Mouse (Mus musculus) cerebellum, adult 11-12 months (tissue): Measurements from ENCODE around the gene Slc44a3.
A peak's percentile ranks its signal among the peaks of the same experiment; 100 is the strongest.

ENCODE experiments used
- DNase-seq: peaks from one replicate; pipeline ENCODE4 v3.0.0; 2022

The Slc44a3 gene

DNA sequence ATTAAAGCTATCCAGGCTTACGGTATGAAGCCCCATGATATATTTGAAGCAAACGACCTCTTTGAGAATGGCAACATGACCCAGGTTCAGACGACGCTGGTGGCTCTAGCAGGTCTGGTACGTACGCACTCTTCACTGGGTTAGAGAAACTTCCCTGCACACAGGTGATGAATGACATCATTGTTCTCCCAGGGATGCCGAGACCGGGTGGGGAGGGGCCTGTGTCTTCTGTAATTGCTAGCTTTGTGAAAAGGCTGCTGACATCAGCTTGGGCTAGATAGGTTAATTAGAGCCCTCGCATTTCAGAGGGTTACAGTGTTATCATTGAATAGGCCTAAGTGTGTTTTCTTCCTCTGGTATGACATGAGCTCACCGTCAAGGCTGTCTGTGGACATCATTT lies 80.8 kb downstream of the Slc44a3 start:
- no peak for DNase-seq

DNA sequence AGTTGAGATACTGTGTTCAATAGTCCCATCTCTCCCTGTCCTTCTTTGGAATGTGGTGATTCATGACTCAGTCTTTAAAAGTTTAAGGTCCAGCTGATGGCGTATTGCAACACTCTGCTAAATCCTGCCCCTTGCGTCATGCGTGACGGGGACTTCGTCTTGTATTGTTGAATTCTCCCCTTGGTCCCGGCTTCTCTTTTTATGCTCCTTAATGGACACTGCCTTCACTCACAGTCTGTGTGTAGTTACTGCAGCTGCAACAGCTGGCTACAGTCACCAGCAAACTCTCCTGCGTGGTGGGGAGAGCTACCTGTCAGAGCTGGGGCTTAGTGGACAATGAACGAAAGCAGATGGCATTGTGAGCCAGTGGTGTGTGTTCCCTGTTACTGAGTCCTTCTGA lies 82.7 kb downstream of the Slc44a3 start:
- DNase-seq: no peak

DNA sequence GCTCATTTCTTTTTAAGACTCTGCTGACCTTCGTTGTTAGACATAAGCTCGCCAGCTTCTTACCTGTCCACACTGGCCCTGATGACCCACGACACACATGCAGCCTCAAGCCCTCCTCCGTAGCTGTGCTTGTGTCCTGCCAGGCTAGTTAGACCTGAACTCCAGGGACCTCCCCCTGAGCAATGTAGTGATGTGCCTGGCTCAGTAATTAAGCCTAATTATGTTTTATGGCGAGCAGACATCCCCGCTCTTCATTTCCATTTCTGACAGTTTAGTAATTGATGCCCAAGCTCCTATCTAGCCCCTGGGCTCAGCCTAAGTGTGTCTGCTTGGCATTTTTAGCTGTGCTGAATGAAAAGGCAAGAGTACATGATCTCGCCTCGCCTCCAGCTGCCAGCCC lies 83.6 kb downstream of the Slc44a3 start:
- no peak for DNase-seq

DNA sequence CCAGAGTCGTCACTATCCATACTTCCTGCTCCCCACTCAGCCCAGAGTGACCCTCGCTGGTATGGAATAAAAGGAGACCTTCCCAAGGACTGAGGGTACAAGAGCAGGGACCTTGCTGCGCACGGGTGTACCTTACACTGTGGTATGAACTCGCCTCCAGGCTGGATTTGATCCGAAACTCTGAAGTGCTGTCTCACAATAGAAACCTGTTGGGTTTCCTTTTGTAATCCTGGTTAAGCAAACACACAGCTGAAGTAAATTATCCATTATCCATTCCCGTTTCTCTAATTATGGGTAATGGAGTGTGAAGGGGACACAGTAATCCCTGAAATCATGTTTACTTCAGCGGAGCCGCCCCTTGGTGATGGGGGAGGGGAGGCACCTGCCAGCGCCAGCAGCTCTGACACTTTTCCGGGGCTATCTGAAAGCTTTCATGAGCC lies 84.2 kb downstream of the Slc44a3 start:
- DNase-seq: no peak

DNA sequence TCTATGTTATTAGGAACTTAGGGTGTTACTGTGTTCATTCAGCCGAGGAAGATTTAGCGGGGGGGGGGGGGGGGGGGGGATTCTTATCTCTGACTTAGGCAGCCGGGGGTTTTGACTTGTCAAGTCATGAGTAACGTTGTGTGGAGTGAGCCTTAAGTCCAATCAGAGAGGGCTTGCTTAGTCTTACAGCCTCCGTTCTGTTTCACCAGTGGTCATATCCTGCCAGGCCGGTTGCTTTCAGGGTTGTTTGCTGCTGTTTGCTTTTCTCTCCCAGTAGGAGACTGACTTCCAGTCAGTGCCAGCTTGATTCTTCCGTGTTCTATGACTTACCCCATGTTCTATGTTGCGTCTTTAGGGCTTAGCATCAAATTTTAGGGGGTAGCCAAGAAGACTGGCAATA lies 85.8 kb downstream of the Slc44a3 start:
- no peak for DNase-seq

DNA sequence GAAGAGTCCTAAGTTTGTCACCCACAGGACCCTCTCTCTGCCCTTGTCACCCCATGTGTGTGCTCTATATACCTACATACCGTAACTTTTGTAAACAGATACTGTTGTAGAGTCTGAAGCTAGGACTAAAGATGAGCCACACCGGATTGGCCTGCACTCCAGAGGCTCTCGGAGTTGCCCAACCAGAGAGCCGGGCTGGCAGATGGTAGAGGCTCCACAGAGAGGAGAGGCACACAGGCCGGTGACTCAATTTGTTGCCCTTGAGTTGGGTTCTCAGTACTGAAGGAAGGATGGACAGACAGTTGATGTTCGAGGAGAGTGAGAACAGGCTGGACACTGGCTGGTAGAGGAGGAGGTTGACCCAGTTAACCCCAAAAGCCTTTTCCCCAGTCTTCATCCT lies 87.8 kb downstream of the Slc44a3 start:
- DNase-seq: no peak

DNA sequence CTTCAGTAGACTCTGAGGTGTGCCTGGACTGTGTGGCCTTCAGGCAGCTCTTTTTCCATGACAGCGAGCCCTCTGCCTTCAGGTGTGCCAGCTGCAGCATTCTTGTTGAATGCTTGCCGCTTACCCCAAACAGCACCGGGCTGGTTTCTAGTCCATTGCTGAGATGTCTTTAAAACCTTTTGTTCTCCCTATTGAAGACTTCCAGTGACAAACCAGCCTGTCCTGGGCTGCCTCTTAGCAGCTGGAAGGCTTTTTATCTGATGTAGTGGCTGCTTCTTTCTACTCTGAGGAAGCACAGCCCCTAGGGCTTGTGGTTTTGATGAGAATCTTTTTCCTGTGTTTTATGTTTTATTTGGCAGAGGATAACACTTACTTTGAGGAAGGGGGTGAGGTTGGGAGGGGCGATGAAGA lies 88.3 kb downstream of the Slc44a3 start:
- no peak for DNase-seq

DNA sequence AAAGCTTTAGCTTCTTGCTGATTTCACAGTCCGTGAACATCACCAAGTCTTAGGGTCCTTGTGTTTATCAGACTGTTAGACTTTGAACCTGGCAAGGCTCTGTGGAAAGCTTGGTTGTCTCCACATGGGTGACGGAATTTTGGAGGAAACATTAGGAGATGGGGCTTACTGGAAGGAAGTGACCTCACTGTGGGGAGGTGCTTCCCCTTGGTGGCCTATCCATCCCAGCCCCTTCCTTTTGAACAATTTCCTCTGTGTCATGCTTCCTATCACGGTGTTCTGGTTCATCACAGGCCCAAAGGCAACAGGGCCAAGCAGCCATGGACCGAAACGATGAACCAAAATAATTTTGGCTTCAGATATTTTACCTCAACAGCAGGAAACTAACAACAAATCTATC lies 89.9 kb downstream of the Slc44a3 start:
- DNase-seq: no peak

DNA sequence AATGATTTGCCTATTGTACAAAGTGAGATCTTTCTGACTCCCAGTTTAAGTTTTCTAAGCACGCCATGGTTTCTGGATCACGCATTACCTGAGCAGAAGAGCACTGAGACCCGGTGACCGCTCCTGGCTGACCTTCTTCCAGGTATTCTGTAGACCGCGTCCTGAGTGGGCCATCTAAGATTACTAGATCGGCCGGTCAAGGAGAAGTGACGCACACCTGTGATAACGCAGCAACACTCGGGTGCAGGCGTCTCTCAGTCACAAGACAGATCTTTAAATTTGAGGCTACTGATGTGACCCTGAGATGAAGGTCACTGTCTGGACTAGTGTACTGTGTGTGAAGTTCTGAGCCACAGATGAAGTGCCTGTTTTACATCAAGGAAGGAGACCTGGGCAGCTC lies 90.7 kb downstream of the Slc44a3 start:
- no peak for DNase-seq

DNA sequence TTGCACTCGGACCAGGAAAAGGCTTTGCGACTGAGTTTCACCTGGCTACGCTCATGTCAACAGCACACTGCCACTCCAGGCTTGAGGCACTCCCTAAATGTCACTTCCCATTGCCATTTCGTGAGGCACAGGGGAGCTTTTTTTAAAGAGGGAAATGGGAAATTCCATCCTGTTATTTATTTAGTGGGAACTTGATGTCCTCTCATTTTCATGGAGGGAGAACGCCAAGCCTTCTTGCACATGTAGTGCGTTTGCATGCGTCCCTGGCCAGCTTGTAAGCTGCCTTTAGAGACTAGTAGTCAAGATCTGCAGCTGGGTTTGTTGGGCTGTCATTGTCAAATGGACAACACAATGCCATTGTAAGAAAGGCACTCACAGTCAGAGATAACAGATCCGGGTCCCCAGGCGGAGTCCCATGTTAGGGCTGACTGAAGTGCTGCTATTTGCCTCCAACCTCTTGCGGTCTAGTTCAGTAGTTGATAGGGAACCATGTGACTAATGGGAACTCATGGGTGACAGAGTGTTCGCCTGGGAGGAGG lies 92.5 kb downstream of the Slc44a3 start:
- DNase-seq: no peak

DNA sequence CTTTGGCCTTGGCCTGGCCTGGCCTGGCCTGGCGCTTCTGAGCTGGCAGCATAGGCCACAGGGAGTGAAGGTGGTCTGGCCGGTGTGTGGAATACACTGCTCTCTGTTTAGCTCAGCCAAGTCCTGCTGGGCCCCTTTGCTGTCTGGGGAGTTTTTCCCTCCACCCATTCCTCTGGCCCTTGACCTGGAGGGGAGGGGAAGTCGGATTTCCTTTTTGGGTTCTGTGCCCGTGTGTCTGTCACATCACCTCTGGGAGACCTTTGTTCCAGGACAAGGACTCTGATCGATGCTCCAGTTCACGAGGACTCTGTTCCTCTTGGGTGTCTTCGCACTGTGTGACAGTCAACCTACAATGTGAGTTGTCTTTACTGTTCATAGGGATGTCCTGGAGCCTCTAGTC lies 94.2 kb downstream of the Slc44a3 start:
- DNase-seq: no peak

DNA sequence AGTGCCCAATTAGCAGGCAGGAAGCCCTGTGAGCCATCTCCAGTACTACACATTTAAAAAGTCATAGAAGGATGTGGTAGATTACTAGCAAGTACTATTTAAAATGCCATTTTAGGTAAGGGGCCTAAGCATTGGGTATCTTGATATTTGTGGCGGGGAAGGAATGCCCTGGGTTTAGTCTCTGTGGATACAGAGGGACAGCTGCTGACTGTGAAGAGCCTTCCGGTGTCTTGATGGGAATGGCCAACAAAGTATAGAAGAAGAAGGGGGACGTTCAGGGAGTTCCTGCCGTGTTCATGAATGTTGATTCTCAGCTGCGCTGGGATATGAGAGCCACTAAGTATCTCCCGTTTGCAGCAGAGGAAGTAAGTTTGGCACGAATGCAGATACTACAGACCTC lies 95.1 kb downstream of the Slc44a3 start:
- no peak for DNase-seq

DNA sequence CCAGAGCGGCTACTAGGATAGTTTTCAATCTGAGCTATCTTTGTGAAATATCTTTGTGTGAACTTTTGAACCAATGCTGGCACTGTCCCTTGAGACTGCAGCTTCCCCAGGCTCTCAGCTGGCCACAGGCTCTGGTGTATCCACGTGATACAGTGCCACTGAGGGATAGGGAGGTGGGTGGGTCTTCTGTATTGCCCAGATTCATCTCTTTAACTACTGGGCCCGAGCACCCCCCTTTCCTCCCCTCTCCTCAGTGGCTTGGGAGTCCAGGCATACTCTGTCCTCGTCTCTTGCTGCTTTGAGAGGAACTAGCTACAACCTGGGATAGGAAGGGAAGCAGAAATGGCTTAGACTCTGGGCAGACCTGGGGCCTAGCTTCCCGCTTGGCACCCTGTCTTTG lies 96.9 kb downstream of the Slc44a3 start:
- no peak for DNase-seq

DNA sequence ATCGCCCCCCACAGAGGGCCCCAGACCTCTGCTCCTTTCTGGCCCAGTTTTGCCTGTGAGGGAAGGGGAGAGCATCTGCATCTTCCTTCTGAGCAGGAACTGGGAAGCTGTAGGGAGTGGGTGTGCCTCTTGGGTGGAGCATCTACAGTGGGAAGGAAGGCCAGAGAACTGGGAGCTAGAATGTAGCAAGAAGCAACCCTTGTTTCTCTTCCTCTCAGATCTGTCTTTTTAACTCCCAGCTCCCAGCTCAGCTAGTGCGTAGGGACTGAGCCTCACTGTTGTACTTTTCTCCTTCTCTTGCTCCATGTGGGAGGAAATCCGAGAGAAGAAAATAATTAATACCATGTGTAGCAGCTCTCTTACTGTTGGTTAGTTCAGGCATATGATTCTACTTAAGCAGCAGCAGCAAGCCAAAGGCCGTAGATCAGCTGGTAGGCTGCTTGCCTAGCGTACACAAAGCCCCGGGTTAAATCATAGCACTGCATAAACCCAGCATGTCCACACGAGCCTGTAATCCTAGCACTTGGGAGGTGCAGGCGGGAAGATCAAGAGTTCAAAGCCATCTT lies 98.2 kb downstream of the Slc44a3 start:
- DNase-seq: no peak

DNA sequence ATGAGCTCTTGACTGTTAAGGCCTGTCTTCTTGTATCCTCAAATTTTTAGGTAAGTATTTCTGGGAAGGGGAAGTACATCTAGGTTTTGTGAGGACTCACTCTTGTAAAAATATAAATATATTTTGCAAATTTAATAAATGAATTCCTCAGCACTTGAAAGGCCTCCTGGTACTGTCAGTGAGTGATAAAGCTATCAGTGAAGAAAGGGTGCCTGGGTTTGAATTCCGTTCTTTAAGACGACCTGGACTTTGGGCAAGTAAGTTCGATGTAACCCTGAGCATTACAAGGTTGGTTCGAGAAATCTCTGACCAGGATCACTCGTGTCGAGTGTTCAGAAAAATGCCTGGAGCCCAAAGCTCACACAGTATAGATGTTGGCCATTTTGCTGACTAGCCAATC lies 98.8 kb downstream of the Slc44a3 start:
- DNase-seq: no peak

DNA sequence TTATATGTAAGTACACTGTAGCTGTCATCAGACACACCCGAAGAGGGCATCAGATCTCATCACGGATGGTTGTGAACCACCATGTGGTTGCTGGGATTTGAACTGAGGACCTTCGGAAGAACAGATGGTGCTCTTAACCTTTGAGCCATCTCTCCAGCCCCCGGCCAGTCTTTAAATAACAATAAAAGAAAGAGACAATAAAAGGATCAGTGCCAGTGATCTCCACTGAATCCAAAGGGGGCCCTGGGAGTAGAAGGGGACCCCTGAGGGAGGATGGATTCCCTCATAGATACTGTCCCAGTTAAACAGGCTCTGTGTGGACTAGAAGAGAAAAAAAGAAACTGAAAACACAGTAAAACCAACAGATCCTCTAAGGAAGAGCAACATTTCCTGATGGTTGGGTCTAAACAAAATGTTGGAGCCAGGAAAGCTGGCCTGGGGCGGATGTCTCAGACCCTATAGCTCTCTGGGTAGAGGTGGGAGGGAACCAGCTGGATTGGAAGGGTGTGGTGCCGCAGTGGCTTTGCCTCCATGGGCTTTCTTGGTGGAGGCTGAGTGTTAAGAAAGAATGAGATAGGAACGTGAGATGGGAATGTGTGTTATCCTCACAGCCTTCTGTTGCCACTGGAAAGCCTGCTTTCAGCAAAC lies 101.8 kb downstream of the Slc44a3 start:
- no peak for DNase-seq

DNA sequence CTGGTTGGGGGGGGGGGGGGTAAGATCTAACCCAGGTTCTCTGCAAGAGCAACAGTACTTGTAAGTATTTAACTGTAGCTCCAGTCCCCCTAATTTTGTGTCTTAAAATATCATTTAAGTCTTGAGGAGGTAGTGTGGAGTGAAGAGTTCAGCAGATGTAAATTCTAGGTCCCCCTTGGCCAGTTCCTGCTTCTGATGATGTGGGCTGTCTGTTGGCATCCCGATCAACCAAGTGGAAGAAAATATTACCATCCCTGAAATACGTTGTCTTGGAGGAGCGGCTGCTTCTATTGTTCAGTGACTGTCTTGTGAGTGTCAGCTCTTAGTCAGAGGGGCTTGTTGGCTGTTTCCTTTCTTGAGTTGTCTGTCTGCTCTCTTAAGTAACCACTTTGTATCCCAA lies 102.7 kb downstream of the Slc44a3 start:
- no peak for DNase-seq

DNA sequence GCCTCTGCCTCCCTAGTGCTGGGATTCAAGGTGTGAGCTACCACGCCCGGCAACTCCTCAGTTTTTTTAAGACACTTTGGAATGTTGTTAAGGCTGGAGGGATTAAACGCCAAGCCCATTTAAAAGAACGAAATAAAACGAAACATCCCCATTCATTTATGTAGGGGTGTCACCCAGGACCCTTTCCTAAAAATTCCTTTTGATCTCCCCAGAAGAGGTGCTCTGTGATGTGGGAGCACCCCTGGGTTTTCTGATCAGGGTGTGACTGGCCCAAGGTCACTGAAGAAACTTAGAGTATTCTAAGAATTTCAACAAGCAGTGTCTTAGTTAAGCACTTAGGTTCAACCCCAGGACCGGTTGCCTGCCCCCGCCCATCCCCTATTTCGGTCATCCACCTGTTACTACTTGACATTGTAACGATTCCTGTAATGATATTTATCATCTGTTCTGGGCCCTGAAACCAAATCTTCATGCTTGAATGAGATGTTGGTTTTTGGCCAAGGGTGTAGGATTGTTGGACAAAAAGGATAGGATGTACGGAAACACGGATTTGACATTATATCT lies 103.4 kb downstream of the Slc44a3 start:
- DNase-seq: no peak

DNA sequence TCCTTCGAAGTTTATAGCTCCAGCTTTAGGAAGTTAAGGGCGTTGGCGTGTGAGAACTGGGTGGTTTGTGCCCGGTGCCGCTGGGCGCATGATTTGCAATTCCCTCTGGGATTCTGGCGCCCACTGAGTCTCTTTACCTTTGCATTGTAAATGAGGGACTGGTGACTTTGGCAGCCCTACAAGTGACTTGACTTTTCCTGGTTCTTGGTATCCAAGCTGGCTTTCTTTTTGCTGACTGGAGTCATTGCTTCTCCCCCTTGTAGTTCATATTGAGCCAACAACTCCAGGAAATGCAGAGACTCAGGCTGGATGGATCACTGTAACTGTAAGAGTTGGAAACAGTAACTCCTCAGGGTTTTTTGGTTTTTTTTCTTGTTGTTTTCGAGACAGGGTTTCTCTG lies 104.0 kb downstream of the Slc44a3 start:
- no peak for DNase-seq

DNA sequence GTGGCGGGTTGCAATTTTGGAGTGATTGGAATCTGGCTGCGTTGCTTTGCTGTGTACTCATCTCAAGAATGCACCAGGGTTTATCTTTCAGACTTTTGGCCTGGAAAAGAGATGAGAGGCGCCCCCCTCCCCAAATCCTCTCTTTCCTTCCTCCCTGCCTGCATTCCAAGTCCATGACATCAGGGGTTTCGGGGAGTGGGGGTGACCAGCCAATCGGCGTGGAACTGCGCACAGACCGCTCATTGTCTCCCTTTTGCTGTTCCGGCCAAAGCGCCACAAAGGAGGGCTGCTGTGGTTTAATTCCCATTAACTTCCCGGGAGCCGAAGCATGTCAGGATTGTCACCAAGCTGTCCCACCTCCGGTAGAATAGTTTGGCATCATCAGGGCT lies 104.7 kb downstream of the Slc44a3 start:
- DNase-seq: peak; percentile 43

DNA sequence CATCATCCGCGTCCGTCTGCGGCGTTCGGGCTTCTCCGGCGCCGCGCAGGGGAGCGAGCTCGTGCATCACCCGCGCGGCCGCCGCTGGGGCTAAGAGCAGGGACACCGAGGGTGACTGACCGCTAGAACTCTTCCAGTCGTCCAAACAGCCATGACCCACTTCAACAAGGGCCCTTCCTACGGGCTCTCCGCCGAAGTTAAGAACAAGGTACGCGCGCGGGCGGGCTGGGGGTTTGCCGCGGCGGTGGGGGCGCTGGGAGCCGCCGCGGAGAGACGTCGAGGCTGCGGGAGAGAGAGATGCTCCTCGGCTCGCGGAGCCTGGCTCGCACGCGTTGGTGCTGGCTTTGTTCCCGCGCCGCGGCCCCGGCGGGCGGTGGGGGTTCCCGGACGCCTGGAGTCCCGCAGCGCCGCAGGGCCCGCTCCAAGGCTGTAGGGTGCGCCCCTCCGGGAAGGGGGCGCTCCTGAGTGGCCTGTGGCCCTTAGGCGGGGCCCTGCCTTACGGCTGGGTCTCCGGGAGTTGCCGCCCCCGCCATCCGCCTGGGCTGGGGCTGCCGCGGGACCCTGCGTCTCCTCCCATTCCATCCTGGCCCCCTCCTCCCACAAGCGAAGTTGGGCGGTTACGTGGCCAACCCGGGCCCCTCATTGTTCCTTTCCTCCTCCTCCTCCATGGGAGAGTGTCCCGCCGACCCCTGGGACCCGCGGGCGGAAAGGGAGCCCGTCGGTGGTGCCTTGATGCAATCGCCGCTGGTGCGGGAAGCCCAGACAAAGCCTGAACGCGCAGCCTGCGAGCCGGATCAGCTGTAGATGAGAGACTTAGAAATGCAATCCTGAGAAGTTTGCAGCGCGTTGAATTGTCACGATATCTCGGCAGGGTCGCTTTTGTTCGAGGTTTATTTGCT lies 105.3 kb downstream of the Slc44a3 start:
- peak; percentile 62 for DNase-seq

DNA sequence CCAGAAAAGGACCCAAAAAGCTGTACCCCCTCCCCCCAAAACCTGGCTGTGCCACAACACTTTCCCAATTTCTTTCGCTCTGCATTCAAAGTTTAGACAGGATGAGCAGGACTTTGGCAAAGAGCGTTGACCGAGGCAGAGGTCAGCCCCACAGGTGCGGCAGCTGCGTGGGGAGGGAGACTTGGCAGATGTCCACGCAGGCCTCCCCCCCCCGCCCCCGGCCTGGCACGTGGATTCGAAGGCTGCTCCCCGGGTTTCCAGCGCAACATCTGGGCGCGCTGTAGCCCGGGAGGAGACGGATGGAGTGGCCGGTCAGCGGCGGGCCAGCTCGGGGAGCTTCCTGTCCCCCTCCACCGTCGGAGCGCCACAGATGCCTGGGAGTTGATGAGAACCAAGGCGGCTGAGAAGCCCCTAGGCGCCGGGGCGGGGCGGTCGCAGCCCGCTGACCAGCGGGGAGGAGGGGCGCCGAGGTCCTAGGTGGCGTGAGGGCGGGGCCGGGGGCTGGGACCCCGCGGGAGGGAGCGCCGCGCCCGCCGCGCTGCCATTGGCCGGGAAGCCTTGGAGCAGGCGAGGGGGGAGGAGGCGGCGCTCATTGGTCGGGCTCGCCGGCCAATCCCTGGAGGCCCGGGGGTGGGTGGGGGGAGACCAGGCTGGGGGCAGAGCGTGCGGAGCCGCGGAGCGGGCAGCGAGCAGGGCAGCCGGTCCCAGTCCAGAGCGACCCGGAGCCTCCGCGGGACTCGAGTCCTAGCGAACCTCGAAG lies 106.2 kb downstream of the Slc44a3 start, which contains the start of gene Cnn3:
TSS of gene Cnn3 (plus strand) at position 637 of the 760 bp plus-strand sequence.
- DNase-seq: peak; percentile 86

DNA sequence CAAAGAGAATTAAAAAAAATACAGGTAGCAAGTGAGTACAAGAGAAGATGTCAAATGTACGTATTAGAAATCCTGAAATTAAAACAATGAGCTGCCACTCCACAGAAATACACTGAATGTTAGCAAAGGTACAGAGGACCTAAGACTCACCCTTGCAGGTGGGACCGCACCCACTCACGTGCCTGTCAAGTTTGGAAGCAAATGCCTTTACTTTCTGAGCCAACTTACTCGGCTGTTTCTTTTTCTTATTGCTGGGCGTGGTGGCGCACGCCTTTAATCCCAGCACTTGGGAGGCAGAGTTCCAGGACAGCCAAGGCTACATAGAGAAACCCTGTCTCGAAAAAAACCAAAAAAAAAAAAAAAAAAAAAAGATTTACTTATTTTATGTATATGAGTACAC lies 109.8 kb downstream of the Slc44a3 start:
- DNase-seq: no peak
